Mouse (Mus musculus): Measurements from ENCODE around the gene Cplx1. TPM values are rescaled to one million over a fixed set of nuclear protein-coding genes. Genes with fewer than 3 reads are reported as not detected.

Gene Cplx1
- polyA plus RNA-seq, 1 experiment from 2014 or later, result 2.0 TPM

DNA sequence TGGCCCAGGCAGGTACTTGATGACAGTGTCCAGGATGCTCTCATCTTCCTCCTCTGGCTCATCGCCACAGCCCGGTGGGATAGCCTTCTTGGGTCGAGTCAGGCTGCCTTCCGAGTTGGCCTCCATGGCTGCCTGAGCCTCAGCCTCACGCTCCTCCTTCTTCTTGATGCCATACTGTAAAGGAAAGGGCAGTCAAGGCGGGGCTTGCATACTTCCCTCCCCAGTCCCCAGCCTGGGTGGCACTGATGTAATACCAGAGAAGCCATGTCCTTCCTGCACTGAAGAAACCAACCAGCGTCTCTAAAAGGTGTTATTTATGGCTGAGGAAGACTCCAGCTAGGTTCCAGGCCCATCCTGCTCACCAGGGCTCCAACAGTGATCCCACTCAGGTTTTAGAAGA is 29.7 kb downstream of the Cplx1 start:
- Histone ChIP-seq H3K9me3 (ENCODE audit: control insufficient read depth) (no peaks in the 10 kb centered on the region), H3K27ac (ENCODE audit: low read depth, low read length) (no peak overlapping the region), H3K36me3 (ENCODE audit: control insufficient read depth, insufficient read depth) (no peaks in the 10 kb centered on the region), H3K27me3 (replicated peaks; ENCODE audit: control insufficient read depth, insufficient read depth, low read length) (no peaks in the 10 kb centered on the region), H3K4me3 (ENCODE audit: low read depth, low read length) (no peak overlapping the region), H3K9ac (ENCODE audit: low read depth, low read length) (no peak overlapping the region), H3K4me2 (replicated peaks; ENCODE audit: low read depth) (no peak overlapping the region), H3K4me1 (replicated peaks; ENCODE audit: control insufficient read depth, insufficient read depth, low read length) (no peaks in the 10 kb centered on the region)
- 81% methylated on average over 7 of the region's 7 CpGs for WGBS
- ATAC-seq, result no peak
- TF ChIP-seq CTCF (IDR thresholded peaks at IDR 0.05; ENCODE audit: low read depth), result no peak

DNA sequence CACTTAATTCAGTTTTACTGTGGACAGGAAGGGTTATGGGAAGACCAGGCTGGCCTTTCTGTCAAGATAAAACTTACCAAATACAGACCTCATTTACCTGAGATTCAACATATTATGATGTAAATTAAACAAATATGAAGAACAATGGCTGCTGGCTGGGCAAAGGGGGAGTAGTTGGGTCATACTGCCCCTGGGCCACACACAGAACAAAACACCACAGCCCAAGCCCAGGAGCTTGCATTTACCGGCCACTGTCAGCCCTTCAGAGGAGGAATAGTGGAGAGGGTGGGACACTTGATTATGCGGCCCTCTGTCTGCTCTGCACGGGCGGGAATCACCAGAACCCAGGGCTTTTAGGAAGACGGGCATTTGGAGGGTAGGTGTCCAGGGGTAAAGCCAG is 30.9 kb downstream of the Cplx1 start:
- Histone ChIP-seq H3K9me3 (ENCODE audit: control insufficient read depth) (no peaks in the 10 kb centered on the region), H3K27me3 (replicated peaks; ENCODE audit: control insufficient read depth, insufficient read depth, low read length) (no peaks in the 10 kb centered on the region), H3K4me2 (replicated peaks; ENCODE audit: low read depth) (no peak overlapping the region), H3K27ac (ENCODE audit: low read depth, low read length) (no peak overlapping the region), H3K4me3 (ENCODE audit: low read depth, low read length) (no peak overlapping the region), H3K4me1 (replicated peaks; ENCODE audit: control insufficient read depth, insufficient read depth, low read length) (no peaks in the 10 kb centered on the region), H3K36me3 (ENCODE audit: control insufficient read depth, insufficient read depth) (no peaks in the 10 kb centered on the region), H3K9ac (ENCODE audit: low read depth, low read length) (no peak overlapping the region)
- no peak for TF ChIP-seq CTCF (IDR thresholded peaks at IDR 0.05; ENCODE audit: low read depth)
- 83% methylated on average over 5 of the region's 5 CpGs for WGBS
- no peak for ATAC-seq

DNA sequence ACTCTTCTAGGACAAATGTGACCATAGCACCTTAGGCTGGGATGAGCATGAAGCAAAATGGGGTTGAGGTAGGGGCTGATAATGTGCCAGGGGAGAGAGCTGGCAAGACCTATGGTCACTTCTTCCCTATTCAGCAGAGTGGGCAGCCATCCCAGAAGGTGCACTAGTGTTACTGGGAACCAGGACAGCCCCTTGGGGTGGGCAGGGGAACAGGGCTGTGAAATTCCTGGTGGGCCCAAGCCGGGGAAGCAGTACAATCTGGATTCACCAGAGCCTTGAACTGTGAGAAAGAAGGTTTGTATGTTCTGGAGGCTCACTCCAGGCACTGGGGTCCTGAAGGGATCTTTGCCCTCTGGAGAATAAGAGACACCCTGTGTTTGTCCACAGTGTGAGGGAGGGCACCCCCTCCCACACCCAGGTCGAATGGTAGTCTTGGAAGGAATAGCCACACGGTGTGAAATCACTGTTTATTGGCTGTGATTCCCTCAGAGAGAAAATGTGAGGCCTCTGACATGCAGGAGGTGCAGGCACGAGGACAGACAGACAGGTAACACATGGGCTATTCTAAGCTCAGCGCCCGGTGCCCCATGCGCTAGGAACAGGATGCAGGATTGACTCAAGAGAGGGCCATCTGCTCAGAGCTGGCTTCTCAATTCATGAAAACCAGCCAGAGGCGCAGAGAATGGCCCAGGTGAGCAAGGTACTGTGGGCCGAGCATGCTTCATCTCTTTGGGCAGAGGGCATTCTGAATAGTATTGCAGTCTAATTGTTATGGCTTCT is 31.5 kb downstream of the Cplx1 start:
- TF ChIP-seq CTCF (IDR thresholded peaks at IDR 0.05; ENCODE audit: low read depth), result no peak
- 70% methylated on average over 9 of the region's 9 CpGs for whole genome bisulfite sequencing
- no peak for ATAC-seq

DNA sequence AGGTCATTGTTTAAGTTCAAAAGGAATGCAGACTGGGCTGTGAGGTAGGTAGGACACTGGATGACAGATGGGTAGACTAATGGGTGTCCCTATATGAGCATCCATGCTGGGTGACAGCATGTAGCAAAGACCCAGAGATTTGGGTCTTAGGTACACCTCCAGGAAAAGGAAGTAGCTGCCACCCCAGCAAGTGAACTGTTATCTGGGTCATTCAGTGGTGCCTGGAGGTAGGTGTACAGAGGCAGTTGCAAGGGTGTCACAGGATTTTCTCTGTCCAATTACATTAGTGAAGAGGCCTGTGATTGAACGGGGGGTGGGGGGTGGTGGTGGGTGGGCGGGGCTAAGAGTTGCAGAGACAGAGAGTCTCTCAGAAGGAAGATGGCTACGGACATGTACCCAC is 33.2 kb downstream of the Cplx1 start:
- Histone ChIP-seq H3K4me3 (ENCODE audit: low read depth, low read length) (no peak overlapping the region), H3K9ac (ENCODE audit: low read depth, low read length) (no peak overlapping the region), H3K27ac (ENCODE audit: low read depth, low read length) (no peak overlapping the region), H3K4me2 (replicated peaks; ENCODE audit: low read depth) (no peak overlapping the region), H3K4me1 (replicated peaks; ENCODE audit: control insufficient read depth, insufficient read depth, low read length) (no peaks in the 10 kb centered on the region), H3K9me3 (ENCODE audit: control insufficient read depth) (no peaks in the 10 kb centered on the region), H3K27me3 (replicated peaks; ENCODE audit: control insufficient read depth, insufficient read depth, low read length) (no peaks in the 10 kb centered on the region), H3K36me3 (ENCODE audit: control insufficient read depth, insufficient read depth) (no peaks in the 10 kb centered on the region)
- no peak for ATAC-seq
- 84% methylated on average over 3 of the region's 3 CpGs for WGBS
- no peak for TF ChIP-seq CTCF (IDR thresholded peaks at IDR 0.05; ENCODE audit: low read depth)

More for the DNA sequence above, 31.5 kb downstream of the Cplx1 start:
- H3K4me2 ChIP-seq (replicated peaks; ENCODE audit: low read depth), result no peak overlapping the region
- no peaks in the 10 kb centered on the region for H3K9me3 ChIP-seq (ENCODE audit: control insufficient read depth)
- H3K36me3 ChIP-seq (ENCODE audit: control insufficient read depth, insufficient read depth), result no peaks in the 10 kb centered on the region
- no peaks in the 10 kb centered on the region for H3K4me1 ChIP-seq (replicated peaks; ENCODE audit: control insufficient read depth, insufficient read depth, low read length)
- H3K9ac ChIP-seq (ENCODE audit: low read depth, low read length), result no peak overlapping the region
- H3K4me3 ChIP-seq (ENCODE audit: low read depth, low read length), result no peak overlapping the region
- H3K27me3 ChIP-seq (replicated peaks; ENCODE audit: control insufficient read depth, insufficient read depth, low read length), result no peaks in the 10 kb centered on the region
- no peak overlapping the region for H3K27ac ChIP-seq (ENCODE audit: low read depth, low read length)

DNA sequence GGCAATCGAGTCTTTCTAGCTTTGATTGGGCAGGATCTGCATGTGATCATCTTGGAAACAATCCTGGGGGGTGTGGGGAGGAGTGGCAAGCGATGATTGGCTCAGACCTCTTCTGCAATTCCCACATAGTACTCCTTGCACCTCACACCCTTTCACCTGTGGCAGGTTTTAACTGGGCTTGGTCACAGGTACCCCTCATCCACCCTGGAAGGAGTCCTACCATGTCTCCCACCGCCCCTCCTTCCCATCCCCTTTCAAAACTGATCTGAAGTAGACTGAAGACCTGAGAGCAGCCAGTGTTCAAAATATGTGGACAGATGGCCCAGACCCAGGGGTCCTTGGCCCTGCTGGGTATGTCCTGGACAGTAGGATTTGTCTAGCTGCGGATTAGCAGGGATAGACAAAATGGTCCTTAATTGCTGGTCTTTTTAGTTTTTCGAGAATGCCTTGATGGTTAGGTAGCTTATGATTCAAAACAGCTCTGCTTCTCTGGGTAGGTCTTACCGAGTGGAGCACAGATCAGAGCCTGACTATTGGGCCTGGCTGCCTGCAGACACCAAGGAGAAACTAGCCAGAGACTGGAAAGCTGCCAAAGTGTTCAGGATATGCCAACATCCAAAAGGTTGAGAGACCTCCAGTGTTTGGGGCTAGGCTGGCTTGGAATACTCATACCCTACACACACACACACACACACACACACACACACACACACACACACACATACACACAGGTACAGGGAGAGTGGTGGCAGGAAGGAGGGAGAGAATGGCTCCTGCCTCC is 34.1 kb downstream of the Cplx1 start:
- Histone ChIP-seq H3K36me3 (ENCODE audit: control insufficient read depth, insufficient read depth) (no peaks in the 10 kb centered on the region), H3K27ac (ENCODE audit: low read depth, low read length) (no peak overlapping the region), H3K9me3 (ENCODE audit: control insufficient read depth) (no peaks in the 10 kb centered on the region), H3K4me3 (ENCODE audit: low read depth, low read length) (no peak overlapping the region), H3K4me1 (replicated peaks; ENCODE audit: control insufficient read depth, insufficient read depth, low read length) (no peaks in the 10 kb centered on the region), H3K27me3 (replicated peaks; ENCODE audit: control insufficient read depth, insufficient read depth, low read length) (no peaks in the 10 kb centered on the region), H3K4me2 (replicated peaks; ENCODE audit: low read depth) (no peak overlapping the region), H3K9ac (ENCODE audit: low read depth, low read length) (no peak overlapping the region)
- no peak for TF ChIP-seq CTCF (IDR thresholded peaks at IDR 0.05; ENCODE audit: low read depth)
- no peak for ATAC-seq
- 72% methylated on average over 6 of the region's 6 CpGs for WGBS

DNA sequence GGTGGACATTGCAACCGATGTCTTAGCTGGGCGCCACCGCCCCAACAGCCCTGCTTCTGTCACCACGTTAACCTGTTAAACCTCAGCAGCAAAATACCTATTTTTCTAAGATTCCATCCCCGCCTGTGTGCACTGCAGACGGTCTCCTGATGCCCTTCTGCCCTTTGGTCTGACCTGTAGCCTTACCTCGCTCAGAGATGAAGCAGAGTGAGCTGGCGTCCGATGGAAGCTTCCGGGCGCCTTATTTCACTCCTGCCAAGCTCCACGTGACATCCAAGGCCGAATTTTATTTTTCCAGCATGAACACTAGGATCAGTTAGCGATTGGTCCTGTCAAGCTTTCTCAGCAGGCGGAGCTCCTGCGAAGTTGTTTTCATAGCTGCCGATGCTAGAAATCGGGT is 47.5 kb downstream of the Cplx1 start:
- Histone ChIP-seq H3K36me3 (ENCODE audit: control insufficient read depth, insufficient read depth) (peaks cover 70% of the 10 kb centered on the region), H3K9me3 (ENCODE audit: control insufficient read depth) (no peaks in the 10 kb centered on the region), H3K9ac (ENCODE audit: low read depth, low read length) (no peak overlapping the region), H3K27me3 (replicated peaks; ENCODE audit: control insufficient read depth, insufficient read depth, low read length) (no peaks in the 10 kb centered on the region), H3K4me1 (replicated peaks; ENCODE audit: control insufficient read depth, insufficient read depth, low read length) (no peaks in the 10 kb centered on the region), H3K27ac (ENCODE audit: low read depth, low read length) (no peak overlapping the region), H3K4me3 (ENCODE audit: low read depth, low read length) (no peak overlapping the region), H3K4me2 (replicated peaks; ENCODE audit: low read depth) (no peak overlapping the region)
- no peak for ATAC-seq
- WGBS, result 85% methylated on average over 18 of the region's 18 CpGs
- no peak for TF ChIP-seq CTCF (IDR thresholded peaks at IDR 0.05; ENCODE audit: low read depth)

Measured in intestine, postnatal 0 days (tissue).